Mouse (Mus musculus) embryo, embryonic 10.5 days (tissue): ENCODE results near the gene Slc46a1.
A peak's percentile ranks its signal among the peaks of the same experiment; 100 is the strongest.

Experiments
- DNase-seq: peaks from one replicate; pipeline ENCODE4 v3.0.0-alpha.2; 2015; ENCODE audit warnings: low spot score

The Slc46a1 gene

GRCm38 (mm10) chr11:78502909-78503650 is 37.6 kb downstream of the Slc46a1 start, which contains the start of gene Sebox:
Gene Sebox (plus strand): TSS chr11:78503447.
- DNase-seq: no peak

GRCm38 (mm10) chr11:78505430-78505829 is 39.9 kb downstream of the Slc46a1 start:
- DNase-seq: no peak

- DNase-seq: peak; percentile 28
Measured at GRCm38 (mm10) chr11:78509148-78509547, 43.7 kb downstream of the Slc46a1 start.

GRCm38 (mm10) chr11:78512025-78512957 is 46.8 kb downstream of the Slc46a1 start, which contains the start of the genes Tmem199 and Poldip2:
Gene Tmem199 (minus strand): TSS chr11:78512172.
Gene Poldip2 (plus strand): TSS chr11:78512193.
- peak; percentile 96 for DNase-seq

GRCm38 (mm10) chr11:78513106-78513790 is 47.8 kb downstream of the Slc46a1 start:
- no peak for DNase-seq

GRCm38 (mm10) chr11:78515549-78516325 is 50.2 kb downstream of the Slc46a1 start:
- peak; percentile 30 for DNase-seq

GRCm38 (mm10) chr11:78518931-78519330 is 53.4 kb downstream of the Slc46a1 start:
- DNase-seq: no peak
